Mouse (Mus musculus): Measurements from ENCODE around the gene Usp38. TPM values are rescaled to one million over a fixed set of nuclear protein-coding genes. Genes with fewer than 3 reads are reported as not detected.
"Not testable (repeated sequence)": the region's sequence is repeated elsewhere in the genome, so short reads cannot be mapped to it uniquely, and the experiment has no call there.

The Usp38 gene
- total RNA-seq (2014; fragmentation: Nextera tagmentation) (23.1 and 31.0 TPM in 2 replicates), total RNA-seq (2017) (34.8 and 37.5 TPM in 2 replicates)

DNA sequence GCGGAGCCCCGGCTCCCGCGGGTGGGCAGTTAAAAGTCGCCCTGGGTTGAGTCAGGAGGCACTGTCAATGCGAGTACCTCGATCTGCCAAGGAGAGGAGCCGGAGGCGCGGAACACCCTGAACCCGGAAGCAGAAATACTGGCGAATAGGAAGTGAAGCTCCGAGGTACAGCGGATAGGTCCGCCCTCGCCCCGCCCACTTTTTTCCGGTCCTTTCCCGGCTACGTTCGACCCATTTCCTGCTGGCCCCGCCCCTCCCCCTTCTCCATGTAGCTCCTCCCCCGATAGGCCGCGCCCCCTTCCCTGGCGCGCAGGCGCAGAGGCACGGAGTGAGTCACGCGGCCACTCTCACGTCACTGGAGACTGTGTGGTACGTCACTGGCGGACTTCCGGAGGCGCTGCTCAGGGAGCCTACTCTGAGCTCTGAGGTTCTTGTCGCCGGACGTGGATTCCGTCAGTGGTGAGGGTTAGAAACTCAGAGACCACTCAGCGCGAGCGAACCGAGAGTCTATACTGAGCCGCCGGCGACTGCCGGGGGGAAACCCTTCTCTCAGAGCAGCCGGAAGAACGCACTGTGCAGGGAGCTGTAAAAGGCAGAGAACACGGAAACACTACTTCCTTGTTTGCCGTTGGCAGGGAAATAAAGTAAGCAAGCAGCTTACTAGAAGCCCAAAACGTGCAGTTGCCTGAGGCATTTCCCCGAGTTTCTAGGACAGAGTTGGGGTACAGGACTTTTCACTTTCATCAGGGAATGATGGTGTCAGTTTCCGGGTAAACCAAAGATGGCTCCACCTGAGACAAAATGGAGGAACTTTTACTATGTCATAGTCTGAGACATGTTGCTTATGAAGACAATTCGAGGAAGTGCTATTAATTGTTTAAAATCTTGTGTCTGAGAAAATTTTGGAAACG is at the start of gene Usp38:
Gene Usp38 (minus strand): TSS at position 140 of the 911 bp plus-strand sequence.
- ATAC-seq (replicated peaks; ENCODE audit: low FRiP score, low TSS enrichment, poor library complexity, severe bottlenecking): peak; percentile 94

DNA sequence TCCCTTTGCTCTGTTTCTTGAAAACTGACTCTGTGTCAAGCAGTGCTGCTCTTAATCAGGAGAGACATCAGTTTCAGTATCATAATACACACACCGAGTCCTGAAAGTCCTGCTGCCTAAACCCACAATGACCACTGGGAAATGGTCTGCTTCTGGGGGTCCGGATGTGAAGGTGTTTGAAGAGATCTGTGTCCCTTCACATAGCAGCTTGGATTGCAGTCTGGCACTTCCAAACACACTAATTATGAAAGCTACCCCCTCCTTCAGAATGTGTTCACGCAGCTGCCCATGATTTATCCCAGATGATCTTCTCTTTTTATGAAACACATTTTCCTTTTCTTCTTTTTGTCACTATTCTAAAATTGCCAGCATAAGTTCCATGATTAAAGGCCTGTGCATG is 47.8 kb upstream of the Usp38 start:
- ATAC-seq (replicated peaks; ENCODE audit: low FRiP score, low TSS enrichment, poor library complexity, severe bottlenecking): no peak

GRCm38 (mm10) chr8:81061950-81062349 is 47.2 kb upstream of the Usp38 start:
- ATAC-seq (replicated peaks; ENCODE audit: low FRiP score, low TSS enrichment, poor library complexity, severe bottlenecking): peak; percentile 68; the same call in 1 of the 2 replicates

- no peak for ATAC-seq (replicated peaks; ENCODE audit: low FRiP score, low TSS enrichment, poor library complexity, severe bottlenecking)
Measured at GRCm38 (mm10) chr8:81044201-81044600, 29.5 kb upstream of the Usp38 start.

DNA sequence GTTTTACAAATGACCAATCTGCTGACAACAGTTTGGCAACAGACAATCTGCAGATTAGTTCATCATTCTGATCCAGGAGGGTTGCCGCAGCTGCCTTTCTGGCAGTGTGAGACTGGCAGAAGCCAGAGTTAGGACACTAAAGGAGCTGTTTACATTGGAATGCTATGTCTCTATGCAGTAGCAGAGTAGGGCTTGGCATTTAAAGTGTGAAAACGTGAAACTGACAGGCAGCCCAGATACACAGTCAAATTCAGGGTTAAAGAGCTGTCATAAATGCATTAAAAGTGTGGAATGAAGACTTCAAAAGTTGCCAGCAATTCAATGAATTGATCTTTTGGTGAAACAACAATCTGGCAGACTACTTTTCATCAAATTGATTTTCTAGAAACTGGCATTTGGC is 13.3 kb upstream of the Usp38 start:
- no peak for ATAC-seq (replicated peaks; ENCODE audit: low FRiP score, low TSS enrichment, poor library complexity, severe bottlenecking)

DNA sequence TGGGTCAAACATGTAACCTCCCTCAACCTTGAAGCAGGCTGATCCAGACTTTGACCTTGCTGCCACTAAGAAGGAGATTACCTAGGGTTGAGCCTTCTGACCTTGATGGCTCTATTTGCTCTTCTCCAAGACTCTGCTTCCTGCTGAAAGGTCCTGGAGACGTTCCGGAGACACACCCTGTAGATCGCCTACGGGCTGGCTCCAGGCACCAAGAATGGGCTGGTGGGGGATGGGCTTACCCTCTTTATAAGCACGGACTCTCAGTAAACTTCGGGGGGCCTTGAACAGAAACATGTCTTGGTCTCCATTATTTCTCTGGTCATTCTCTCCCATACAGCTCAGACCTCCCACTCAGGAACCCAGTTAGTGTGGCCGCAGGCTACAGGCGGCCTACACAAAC is 2.8 kb upstream of the Usp38 start:
- not testable (repeated sequence) for ATAC-seq (replicated peaks; ENCODE audit: low FRiP score, low TSS enrichment, poor library complexity, severe bottlenecking)

- ATAC-seq (replicated peaks; ENCODE audit: low FRiP score, low TSS enrichment, poor library complexity, severe bottlenecking): peak; percentile 10; the same call in 1 of the 2 replicates
Measured at GRCm38 (mm10) chr8:81013811-81014530, 757 bp downstream of the Usp38 start.

DNA sequence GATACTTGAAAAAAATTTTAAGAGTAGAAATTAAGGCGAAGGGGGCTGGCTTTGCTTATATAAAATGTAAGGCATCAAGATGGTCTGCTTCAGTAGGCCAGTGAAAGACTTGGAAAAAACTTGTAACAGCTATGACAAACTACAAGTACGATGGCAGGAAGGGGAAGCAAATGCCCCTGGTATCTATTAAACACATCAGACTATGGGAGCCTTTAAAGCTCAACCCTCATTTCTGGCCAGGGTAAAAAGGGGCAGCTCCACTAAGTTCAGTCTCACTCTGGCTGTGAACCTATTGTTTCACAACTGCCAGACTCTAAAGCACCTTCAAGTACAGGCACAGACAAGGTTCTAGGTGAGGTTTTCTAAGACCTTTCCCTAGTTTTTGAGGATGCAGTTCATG is 2.0 kb downstream of the Usp38 start:
- ATAC-seq (replicated peaks; ENCODE audit: low FRiP score, low TSS enrichment, poor library complexity, severe bottlenecking): no peak

GRCm38 (mm10) chr8:81012031-81012560 is 2.6 kb downstream of the Usp38 start:
- ATAC-seq (replicated peaks; ENCODE audit: low FRiP score, low TSS enrichment, poor library complexity, severe bottlenecking): no peak

DNA sequence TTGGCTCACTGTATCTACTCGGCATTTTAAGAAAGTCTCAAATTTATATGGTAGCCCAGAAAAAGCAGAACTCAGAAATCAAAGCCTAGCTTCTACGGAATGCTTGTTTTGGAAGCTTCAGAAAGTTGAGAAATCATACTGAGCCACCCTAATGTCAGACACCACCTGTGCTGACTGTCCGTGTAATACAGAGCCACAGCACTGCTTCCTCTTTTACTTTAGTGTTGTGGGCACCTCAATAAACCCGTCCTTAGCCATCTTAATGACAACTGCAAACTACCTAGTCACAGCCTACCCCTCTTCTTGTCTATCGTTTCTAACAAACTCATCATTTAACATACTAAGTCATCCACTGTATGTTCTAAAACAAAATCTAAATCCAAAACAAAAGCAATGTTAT is 4.3 kb downstream of the Usp38 start:
- no peak for ATAC-seq (replicated peaks; ENCODE audit: low FRiP score, low TSS enrichment, poor library complexity, severe bottlenecking)

- ATAC-seq (replicated peaks; ENCODE audit: low FRiP score, low TSS enrichment, poor library complexity, severe bottlenecking): no peak
Measured at GRCm38 (mm10) chr8:81005114-81005513, 9.6 kb downstream of the Usp38 start.

- no peak for ATAC-seq (replicated peaks; ENCODE audit: low FRiP score, low TSS enrichment, poor library complexity, severe bottlenecking)
Measured at GRCm38 (mm10) chr8:80996632-80997031, 18.1 kb downstream of the Usp38 start.

DNA sequence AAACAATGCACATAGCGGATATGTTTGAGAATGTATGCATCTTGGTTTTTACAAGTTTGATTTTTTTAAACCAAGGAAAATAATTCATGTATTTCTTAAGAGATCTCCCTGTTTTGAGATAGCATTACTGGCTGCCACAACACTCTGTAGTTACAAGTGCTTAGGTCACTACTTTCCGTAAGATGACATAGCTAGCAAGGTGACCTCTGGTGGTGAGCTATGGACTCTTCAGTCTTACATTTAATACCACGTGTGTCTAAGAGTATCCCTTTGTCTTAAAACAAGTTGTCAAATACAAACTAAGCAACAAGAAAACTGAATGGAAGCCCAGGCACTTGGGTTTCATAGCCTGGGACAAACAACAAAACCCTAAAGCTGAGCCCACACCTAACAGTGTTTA is 22.8 kb downstream of the Usp38 start:
- ATAC-seq (replicated peaks; ENCODE audit: low FRiP score, low TSS enrichment, poor library complexity, severe bottlenecking): peak; percentile 83

- peak; percentile 92 for ATAC-seq (replicated peaks; ENCODE audit: low FRiP score, low TSS enrichment, poor library complexity, severe bottlenecking)
Measured at GRCm38 (mm10) chr8:80982829-80983228, 31.9 kb downstream of the Usp38 start.

GRCm38 (mm10) chr8:80981696-80982095 is 33.0 kb downstream of the Usp38 start:
- ATAC-seq (replicated peaks; ENCODE audit: low FRiP score, low TSS enrichment, poor library complexity, severe bottlenecking): no peak

DNA sequence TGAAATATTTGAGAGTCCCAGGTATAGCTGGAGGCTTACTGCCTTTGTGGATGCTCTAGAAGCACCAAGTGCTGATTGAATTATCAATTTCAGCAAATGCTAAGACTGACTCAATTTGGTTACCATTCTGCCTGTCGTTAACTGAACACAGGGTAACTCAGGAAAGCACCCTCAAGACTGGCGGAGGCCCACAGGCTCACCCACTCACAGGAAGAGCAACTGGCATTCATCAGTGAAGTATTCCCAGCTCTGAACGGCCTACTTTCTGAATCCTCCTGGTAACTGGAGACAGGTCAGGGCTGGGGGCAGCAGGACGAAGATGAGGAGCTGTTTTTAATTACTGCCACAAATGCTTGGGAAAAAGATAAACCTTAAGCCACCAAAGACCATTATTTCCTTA is 34.7 kb downstream of the Usp38 start:
- no peak for ATAC-seq (replicated peaks; ENCODE audit: low FRiP score, low TSS enrichment, poor library complexity, severe bottlenecking)

DNA sequence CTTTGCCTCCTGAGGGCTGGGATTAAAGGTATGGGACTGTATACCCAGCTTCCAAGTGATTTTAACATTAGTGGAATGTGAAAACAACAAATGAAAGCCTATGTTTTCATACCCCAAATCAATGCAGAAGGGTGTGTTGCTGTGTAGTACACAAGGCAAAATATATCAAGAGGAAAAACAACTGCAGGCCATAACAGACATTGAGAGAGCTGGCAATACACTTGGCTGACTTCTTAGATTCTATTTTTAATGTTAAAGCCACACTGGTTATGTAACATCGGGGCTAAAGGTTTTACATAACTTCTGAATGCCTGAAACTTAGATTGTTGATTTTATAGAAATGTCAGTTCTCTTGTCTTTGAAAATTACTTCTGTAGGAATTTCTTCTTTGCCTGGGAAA is 37.5 kb downstream of the Usp38 start:
- ATAC-seq (replicated peaks; ENCODE audit: low FRiP score, low TSS enrichment, poor library complexity, severe bottlenecking): no peak

DNA sequence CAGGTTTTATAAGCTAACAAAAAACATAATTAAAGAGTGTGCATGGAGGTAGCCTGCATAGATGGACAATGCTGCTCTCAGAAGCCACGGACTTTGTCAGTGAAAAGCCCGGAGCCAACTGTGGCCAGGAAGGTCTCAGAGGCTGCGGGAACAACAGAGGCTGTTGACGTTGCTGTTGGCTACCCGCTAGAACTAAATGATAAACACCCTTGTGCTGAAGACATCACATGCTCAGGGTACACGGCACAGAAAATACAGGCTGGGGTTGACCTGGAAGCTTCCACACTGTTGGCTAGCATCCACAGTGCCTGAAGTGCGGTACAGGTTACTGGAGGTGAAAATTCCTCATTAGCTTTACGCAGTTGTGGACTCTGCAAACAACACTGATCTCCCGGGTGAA is 43.6 kb downstream of the Usp38 start:
- ATAC-seq (replicated peaks; ENCODE audit: low FRiP score, low TSS enrichment, poor library complexity, severe bottlenecking): no peak

- ATAC-seq (replicated peaks; ENCODE audit: low FRiP score, low TSS enrichment, poor library complexity, severe bottlenecking): no peak
Measured at GRCm38 (mm10) chr8:80970000-80970685, 44.6 kb downstream of the Usp38 start.

GRCm38 (mm10) chr8:80969423-80969822 is 45.3 kb downstream of the Usp38 start:
- ATAC-seq (replicated peaks; ENCODE audit: low FRiP score, low TSS enrichment, poor library complexity, severe bottlenecking): no peak
